Mouse (Mus musculus): ENCODE measurements around the gene Flywch2. TPM values are rescaled to one million over a fixed set of nuclear protein-coding genes. Genes with fewer than 3 reads are reported as not detected.

The Flywch2 gene
- under 1 TPM; 0.47 to 0.51 TPM for total RNA-seq (2021)
- long read RNA-seq, experiment 1, partial matches to known transcripts: 0 of 1 reads
- long read RNA-seq, experiment 1, other reads (novel, unspliced or antisense): 0 of 1 reads
- long read RNA-seq, experiment 2, partial matches to known transcripts: 1 of 1 reads
- long read RNA-seq, experiment 2, other reads (novel, unspliced or antisense): 0 of 1 reads

GRCm38 (mm10) chr17:23785561-23786471, at the start of gene Flywch2:
TSS of gene Flywch2 (minus strand) at chr17:23786081.
- intact Hi-C loops (cut with DNase I): no loop called here
- Histone ChIP-seq H3K4me3 (peak within 1 kb of the TSS; percentile 72), H3K27ac (peak within 1 kb of the TSS; percentile 56)
- peak; percentile 32; the same call in 1 of the 2 replicates for TF ChIP-seq CTCF (IDR thresholded peaks at IDR 0.05)
- peak; percentile 68 for DNase-seq

DNA sequence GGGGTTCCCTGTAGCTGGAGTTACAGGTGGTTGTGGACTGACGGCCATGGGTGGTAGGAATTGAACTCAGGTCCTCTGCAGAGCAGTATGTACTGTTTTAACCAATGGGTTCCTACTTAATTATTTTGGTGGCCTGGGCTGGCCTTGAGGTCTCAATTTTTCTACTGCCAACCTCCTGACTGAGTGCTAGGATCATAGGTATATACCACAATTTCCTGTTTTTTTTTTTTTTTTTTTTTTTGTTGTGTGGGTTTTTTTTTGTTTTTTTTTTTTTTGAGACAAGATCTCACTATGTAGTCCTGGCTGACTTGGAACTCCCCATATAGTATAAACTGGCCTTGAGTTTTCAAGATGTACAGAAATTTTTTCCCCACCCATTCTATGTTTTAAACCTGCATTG, 45.3 kb upstream of the Flywch2 start:
- TF ChIP-seq CTCF (IDR thresholded peaks at IDR 0.05): no peak
- intact Hi-C loops (cut with DNase I): loop anchor here (5.0 kb wide), 1 partner anchor 39 kb away; the partner anchor contains the start of gene Srrm2
- H3K4me3 ChIP-seq: no peak overlapping the region
- no peak overlapping the region for H3K27ac ChIP-seq
- no peak for DNase-seq

- Histone ChIP-seq H3K27ac (peak within 1 kb of the TSS; percentile 97), H3K4me3 (peak within 1 kb of the TSS; percentile 90)
- peak; percentile 91 for DNase-seq
- peak; percentile 82 for TF ChIP-seq CTCF (IDR thresholded peaks at IDR 0.05)
- intact Hi-C loops (cut with DNase I): loop anchor here (2.0 kb wide), 1 partner anchor 26 kb away; no protein-coding TSS in a partner anchor
Measured at GRCm38 (mm10) chr17:23829064-23829619, 43.3 kb upstream of the Flywch2 start, which contains the start of gene Elob. TSS of gene Elob (minus strand) at chr17:23829136.

DNA sequence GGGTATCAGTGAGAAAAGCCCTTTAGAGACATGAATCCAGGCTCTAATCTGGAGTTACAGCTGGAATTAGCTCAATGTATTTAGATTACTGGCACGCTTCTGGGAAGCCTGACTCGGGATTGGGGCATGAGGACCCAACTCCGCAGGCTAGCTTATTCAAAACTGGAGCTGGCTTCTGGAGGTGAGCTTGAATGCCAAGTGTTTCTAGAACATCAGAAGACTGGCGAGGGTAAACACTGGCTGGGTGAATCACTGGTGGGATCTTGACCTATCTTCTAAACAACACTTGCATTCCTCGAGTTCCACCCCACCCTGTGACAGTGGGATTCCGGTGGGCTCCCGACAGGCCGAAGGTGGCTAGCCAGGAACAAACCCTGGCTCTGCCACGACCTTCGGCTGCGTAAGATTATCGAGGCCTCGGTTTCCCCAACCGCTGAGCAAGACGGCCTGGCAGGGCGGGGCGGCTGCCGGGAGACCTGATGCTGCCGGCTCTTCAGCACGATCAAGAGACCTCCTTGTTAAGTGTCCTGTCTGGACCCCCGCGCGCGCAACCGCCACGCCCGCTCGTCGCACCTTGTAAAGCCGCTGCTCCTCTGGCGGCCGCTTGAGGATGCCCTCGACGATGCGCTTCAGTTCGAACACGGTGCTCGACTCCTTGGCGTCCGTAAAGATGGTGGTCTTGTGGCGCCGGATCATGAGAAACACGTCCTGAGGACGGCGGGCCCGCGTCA, 42.6 kb upstream of the Flywch2 start:
- DNase-seq: peak; percentile 72
- H3K4me3 ChIP-seq: peak overlapping the region; percentile 90
- peak; percentile 25; the same call in 1 of the 2 replicates for TF ChIP-seq CTCF (IDR thresholded peaks at IDR 0.05)
- intact Hi-C loops (cut with DNase I): loop anchor here (2.0 kb wide), 1 partner anchor 26 kb away; no protein-coding TSS in a partner anchor
- H3K27ac ChIP-seq: peak overlapping the region; percentile 84

- Histone ChIP-seq H3K27ac (peak overlapping the region; percentile 78), H3K4me3 (peak overlapping the region; percentile 5; the same call in 1 of the 2 replicates)
- intact Hi-C loops (cut with DNase I): no loop called here
- no peak for DNase-seq
- no peak for TF ChIP-seq CTCF (IDR thresholded peaks at IDR 0.05)
Measured at GRCm38 (mm10) chr17:23825591-23825990, 39.7 kb upstream of the Flywch2 start.

DNA sequence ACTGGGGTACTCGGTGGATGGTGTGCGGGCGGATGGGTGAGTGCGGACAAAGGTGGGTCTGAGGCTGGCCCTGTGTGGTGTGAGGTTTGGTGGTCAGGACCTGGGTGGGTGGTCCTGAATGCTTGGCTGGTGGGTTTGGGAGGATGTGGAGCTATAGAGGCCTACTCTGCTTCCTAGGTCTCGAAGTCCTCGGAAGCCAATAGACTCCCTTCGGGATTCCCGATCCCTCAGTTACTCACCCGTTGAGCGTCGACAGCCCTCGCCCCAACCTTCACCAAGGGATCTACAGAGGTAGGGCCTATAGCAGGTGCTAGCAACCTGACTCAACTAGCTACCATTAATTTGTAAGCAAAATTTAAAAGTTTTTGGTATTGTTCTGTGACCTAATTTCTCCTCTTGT, 37.7 kb upstream of the Flywch2 start:
- intact Hi-C loops (cut with DNase I): no loop called here

GRCm38 (mm10) chr17:23823018-23823417, 37.1 kb upstream of the Flywch2 start:
- H3K4me3 ChIP-seq: no peak overlapping the region
- DNase-seq: peak; percentile 30
- TF ChIP-seq CTCF (IDR thresholded peaks at IDR 0.05): no peak
- intact Hi-C loops (cut with DNase I): no loop called here
- H3K27ac ChIP-seq: no peak overlapping the region

More for the DNA sequence above, 37.7 kb upstream of the Flywch2 start:
- Histone ChIP-seq H3K4me3 (no peak overlapping the region), H3K27ac (no peak overlapping the region)
- no peak for DNase-seq
- TF ChIP-seq CTCF (IDR thresholded peaks at IDR 0.05): no peak

GRCm38 (mm10) chr17:23822094-23822493, 36.2 kb upstream of the Flywch2 start:
- no peak overlapping the region for H3K4me3 ChIP-seq
- DNase-seq: no peak
- H3K27ac ChIP-seq: no peak overlapping the region
- no peak for TF ChIP-seq CTCF (IDR thresholded peaks at IDR 0.05)
- intact Hi-C loops (cut with DNase I): no loop called here

DNA sequence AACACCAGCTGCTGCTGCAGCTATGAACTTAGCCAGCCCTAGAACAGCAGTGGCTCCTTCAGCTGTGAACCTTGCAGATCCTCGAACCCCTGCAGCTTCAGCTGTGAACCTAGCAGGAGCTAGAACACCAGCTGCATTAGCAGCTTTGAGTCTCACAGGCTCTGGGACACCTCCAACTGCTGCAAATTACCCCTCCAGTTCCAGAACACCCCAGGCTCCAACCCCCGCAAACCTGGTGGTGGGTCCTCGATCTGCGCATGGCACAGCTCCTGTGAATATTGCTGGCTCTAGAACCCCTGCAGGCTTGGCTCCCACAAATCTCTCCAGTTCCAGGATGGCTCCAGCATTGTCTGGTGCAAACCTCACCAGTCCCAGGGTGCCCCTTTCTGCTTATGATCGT, 34.9 kb upstream of the Flywch2 start:
- TF ChIP-seq CTCF (IDR thresholded peaks at IDR 0.05): no peak
- no peak overlapping the region for H3K4me3 ChIP-seq
- DNase-seq: no peak
- intact Hi-C loops (cut with DNase I): no loop called here
- H3K27ac ChIP-seq: no peak overlapping the region

- TF ChIP-seq CTCF (IDR thresholded peaks at IDR 0.05): no peak
- intact Hi-C loops (cut with DNase I): no loop called here
- Histone ChIP-seq H3K27ac (no peak overlapping the region), H3K4me3 (no peak overlapping the region)
- DNase-seq: peak; percentile 27
Measured at GRCm38 (mm10) chr17:23819235-23819634, 33.4 kb upstream of the Flywch2 start.

DNA sequence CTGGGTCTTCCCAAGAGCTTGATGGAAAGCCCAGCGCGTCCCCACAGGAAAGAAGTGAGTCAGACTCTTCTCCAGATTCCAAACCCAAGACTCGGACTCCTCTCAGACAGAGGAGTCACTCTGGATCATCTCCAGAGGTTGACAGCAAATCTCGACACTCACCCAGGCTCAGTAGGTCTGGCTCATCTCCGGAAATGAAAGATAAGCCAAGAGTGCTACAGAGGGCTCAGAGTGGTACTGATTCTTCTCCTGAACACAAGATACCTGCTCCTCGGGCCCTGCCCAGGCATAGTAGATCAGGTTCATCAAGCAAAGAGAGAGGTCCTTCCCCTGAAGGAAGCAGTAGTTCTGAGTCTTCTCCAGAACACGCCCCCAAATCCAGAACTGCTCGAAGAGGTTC, 32.7 kb upstream of the Flywch2 start:
- no peak overlapping the region for H3K27ac ChIP-seq
- no peak overlapping the region for H3K4me3 ChIP-seq
- no peak for DNase-seq
- intact Hi-C loops (cut with DNase I): no loop called here
- TF ChIP-seq CTCF (IDR thresholded peaks at IDR 0.05): no peak

- H3K4me3 ChIP-seq: no peak overlapping the region
- H3K27ac ChIP-seq: no peak overlapping the region
- intact Hi-C loops (cut with DNase I): no loop called here
- TF ChIP-seq CTCF (IDR thresholded peaks at IDR 0.05): no peak
- no peak for DNase-seq
Measured at GRCm38 (mm10) chr17:23815641-23816040, 29.8 kb upstream of the Flywch2 start.
